Mouse (Mus musculus) G1E (cell line): ENCODE data around the gene Tldc2.

ENCODE experiments used
- CTCF ChIP-seq: IDR thresholded peaks from 2 replicates; pipeline ENCODE4 v1.5.1; 2012; ENCODE audit warnings: low read depth, low read length, inconsistent platforms, mixed read lengths
- GATA1 ChIP-seq: IDR thresholded peaks from 2 replicates; pipeline ENCODE4 v1.6.1; 2012; ENCODE audit warnings: borderline replicate concordance, low read length, inconsistent platforms, mixed read lengths
- GATA2 ChIP-seq: IDR thresholded peaks from 2 replicates; pipeline ENCODE4 v1.6.1; 2012; ENCODE audit warnings: low read depth, low read length, inconsistent platforms, borderline replicate concordance
- TAL1 ChIP-seq: conservative IDR thresholded peaks from 2 replicates; pipeline ENCODE4 v1.6.1; 2012; ENCODE audit warnings: low read depth, low read length, inconsistent platforms, mixed read lengths

DNA sequence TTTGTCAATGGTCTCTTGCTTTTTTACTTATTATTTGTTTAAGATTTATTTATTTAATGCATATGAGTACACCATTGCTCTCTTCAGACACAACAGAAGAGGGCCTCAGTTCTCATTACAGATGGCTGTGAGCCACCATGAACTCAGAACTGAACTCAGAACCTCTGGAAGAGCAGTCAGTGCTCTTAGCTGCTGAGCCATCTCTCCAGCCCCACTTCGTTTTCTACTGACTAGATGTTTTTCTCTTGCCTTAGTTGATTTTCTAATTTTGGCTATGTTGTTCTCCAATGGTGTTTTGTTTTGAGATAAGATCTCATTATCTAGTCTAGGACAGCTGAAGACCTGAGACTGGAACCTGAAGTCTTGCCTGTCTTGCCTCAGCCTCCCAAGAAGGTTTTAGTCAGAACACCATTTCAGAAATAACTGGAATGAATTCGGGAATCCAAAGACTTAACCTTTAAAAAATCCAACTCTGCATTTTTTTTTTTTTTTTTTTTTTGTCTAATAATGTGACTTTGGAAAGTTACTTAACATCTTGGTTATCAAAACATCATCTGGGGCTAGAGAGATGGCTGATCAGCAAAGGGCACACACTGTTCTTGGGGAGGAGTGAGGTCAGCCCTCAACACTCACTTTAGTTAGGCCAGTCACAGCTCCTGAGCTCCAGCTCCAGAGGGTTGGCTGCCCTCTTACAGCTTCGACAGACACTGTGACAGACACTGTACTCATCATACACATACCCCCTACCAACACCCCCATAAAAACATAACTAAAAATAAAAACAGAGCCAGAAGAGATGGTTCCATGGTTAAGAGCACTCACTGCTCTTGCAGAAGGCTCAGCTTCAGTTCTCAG, 46.1 kb downstream of the Tldc2 start:
- TF ChIP-seq TAL1 (no peak), CTCF (no peak), GATA1 (no peak), GATA2 (no peak)
